Mouse (Mus musculus) skeletal muscle tissue, adult 2 months (tissue): Measurements from ENCODE around the gene Git2.

ENCODE experiments used
- DNase-seq: peaks from one replicate; pipeline ENCODE4 v3.0.0-alpha.2; 2012; ENCODE audit warnings: low read depth, low spot score

The Git2 gene

DNA sequence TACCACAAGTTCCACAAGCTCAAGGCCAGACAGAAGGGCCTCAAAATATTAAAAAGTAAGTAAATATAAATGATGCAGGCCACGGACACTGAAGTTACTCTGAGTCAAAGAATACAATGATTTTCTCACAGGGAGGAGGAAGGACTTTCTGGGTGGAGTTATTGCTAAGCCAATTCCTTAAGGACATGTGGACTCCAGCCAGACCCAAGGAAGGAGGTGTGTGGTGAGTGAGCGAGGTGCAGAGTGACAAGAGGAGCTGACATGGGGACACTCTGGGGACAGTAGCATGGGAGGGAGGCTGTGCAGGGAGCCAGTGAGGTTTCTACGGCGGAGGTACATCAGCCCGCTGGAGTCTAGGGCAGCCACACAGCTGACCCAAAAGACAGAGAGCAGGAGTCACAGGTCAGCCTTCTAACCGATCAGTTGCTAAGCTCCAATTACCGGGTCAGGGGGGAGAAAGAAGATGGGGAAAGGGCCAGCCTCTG is 88.5 kb downstream of the Git2 start:
- DNase-seq = no peak

DNA sequence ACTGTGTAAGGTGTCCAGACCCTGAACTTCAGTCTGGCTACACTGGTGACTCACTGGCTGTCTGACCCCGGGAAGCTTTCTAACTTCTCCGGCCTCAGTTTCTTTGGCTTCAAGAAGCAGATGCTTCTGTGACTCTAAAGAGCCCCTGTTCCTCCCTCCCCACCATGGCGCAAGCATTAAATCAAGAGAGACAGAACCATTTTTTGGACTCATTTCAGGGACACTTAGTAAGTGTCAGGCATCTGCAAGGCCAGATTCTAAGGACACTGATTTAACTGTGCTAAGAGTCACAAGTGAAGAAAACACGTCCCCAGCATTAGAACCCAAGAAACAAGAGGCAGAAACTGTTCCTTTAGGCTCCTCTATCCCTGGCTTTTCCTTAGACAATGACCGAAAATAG is 89.3 kb downstream of the Git2 start:
- no peak for DNase-seq

DNA sequence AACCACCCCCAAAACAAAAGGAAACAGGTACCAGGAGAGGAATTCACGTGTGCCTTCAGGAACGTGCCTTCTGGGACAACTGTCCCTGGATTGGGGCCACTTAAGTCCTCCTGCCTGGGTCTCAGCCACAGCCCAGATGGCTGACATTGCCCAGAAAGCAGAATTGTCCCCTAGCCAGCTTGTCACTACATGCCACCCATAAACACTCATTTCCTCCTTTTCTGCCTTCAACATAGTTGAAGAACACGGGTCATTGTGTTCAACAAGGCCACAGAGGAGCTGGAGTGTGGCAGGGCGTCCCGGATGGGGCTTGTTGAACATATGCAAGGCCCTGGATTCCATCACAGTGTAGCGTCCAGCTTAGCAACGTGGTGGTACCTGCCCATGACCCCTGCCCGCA is 93.6 kb downstream of the Git2 start:
- DNase-seq = no peak

DNA sequence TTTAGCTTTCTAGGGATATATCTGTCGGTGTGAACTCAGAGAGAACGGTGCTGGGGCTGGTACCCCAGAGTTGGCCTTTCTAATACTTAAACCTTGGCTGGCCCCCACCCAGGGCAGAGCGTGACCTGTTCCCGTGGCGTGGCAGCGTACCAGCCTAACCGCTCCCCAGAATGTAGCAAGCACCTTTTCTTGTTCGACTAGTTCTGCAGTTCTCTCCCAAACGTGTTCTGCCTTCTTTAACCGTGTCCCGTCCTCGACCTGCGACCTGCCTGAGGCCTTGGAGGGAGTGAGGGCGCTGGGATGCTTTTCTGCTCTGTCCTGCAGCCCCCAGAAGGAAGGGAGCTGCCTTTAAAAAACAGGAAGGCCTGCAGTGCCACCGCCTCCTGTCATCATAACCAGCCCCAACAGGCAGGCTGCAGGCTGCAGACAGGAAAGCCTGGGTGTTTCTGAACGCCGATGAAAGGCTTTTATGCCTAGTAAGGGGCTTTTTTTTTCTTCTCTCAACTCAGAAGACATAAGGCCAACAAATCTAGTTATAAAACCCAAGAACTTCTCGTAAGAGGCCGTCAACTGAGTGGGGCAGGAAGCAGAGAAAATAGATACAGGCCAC is 94.5 kb downstream of the Git2 start:
- DNase-seq = no peak

DNA sequence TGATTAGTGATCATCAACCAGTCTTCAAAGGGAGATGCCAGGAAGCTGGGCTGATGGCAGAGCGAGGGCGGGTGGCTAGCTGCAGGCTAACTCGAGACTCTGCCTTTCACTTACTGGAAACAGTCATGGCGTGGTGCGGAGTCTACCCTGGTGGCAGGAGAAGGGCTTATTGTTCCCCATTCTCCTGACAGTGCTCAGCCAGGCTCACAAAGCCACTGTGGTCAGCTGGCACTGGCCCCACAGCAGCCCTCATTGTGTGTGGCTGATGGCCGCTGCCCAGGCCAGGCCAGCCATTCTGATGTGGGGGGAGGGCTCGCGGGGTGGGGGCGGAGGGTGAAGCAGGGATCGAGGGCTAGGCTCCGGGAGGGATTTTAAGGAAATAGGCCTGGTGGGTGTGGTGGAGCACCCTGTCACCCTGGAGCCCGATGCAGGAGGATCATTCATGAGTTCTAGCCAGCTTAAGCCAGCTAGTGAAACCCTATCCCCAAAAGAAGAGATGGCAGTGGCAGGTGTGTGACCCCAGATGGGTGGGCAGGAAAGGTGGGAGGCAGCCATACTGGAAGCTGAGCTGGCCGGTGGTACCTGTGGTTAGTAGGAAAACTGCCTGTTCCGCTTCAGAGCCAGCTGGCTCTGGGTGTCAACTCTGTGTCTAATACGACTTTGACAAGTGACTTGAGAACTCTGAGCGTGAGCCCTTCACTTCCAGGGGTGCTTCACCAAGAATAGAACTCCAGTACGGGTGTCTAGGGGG is 95.3 kb downstream of the Git2 start:
- no peak for DNase-seq
